Mouse (Mus musculus) hindbrain, embryonic 14.5 days (tissue): ENCODE results near the gene Psmb6. TPM values are rescaled to one million over a fixed set of nuclear protein-coding genes. Genes with fewer than 3 reads are reported as not detected.

Experiments
- ATAC-seq: fragments of 200-750 bp; cut with Nextera tagmentation; 2 replicates; pipeline ENCODE4 v1.8.0; 2017; ENCODE audit warnings: moderate number of reproducible peaks, mild to moderate bottlenecking, moderate TSS enrichment, moderate library complexity; ENCODE audit not compliant: low FRiP score
- DNase-seq: peaks from one replicate; pipeline ENCODE4 v3.0.0-alpha.2; 2015; ENCODE audit warnings: low spot score
- H3K27ac ChIP-seq: fragments of 300-500 bp; sonication (generic); 2 replicates; pipeline ENCODE4 v1.5.1; 2014; ENCODE audit warnings: mild to moderate bottlenecking, moderate library complexity
- H3K27me3 ChIP-seq: fragments of 300-500 bp; sonication (generic); 2 replicates; pipeline ENCODE4 v1.6.1; 2014; ENCODE audit warnings: mild to moderate bottlenecking, low read length, mixed read lengths; ENCODE audit not compliant: control insufficient read depth, insufficient read depth
- H3K36me3 ChIP-seq: fragments of 300-500 bp; sonication (generic); replicated peaks from 2 replicates; pipeline ENCODE4 v1.6.1; 2014; ENCODE audit not compliant: control insufficient read depth, insufficient read depth
- H3K4me1 ChIP-seq: fragments of 300-500 bp; sonication (generic); replicated peaks from 2 replicates; pipeline ENCODE4 v1.6.1; 2014; ENCODE audit warnings: antibody characterized with exemption, low read length, mixed read lengths; ENCODE audit not compliant: control insufficient read depth, insufficient read depth
- H3K4me2 ChIP-seq: fragments of 300-500 bp; sonication (generic); replicated peaks from 2 replicates; pipeline ENCODE4 v1.6.1; 2014; ENCODE audit warnings: mild to moderate bottlenecking, moderate library complexity
- H3K4me3 ChIP-seq: fragments of 300-500 bp; sonication (generic); replicated peaks from 2 replicates; pipeline ENCODE4 v1.5.1; 2014; ENCODE audit warnings: mild to moderate bottlenecking, low read length
- H3K9ac ChIP-seq: fragments of 300-500 bp; sonication (generic); 2 replicates; pipeline ENCODE4 v1.6.1; 2014
- H3K9me3 ChIP-seq: fragments of 300-500 bp; sonication (generic); 2 replicates; pipeline ENCODE4 v1.6.1; 2016; ENCODE audit warnings: low read length; ENCODE audit not compliant: control insufficient read depth
- WGBS: fragments of 180-500 bp; shearing (Covaris S2); extraction: QIAGEN DNeasy Blood & Tissue Kit; methylation state at CpG from one replicate; pipeline ENCODE4 v1.1.7; 2014; 5-methylcytosine and 5-hydroxymethylcytosine counted together
- polyA plus RNA-seq: library from polyadenylated mRNA; unstranded; fragments of >200 nt; fragmentation: Nextera tagmentation; extraction: Ambion mirVana; gene quantifications from 2 replicates; pipeline ENCODE4 v1.2.1, GENCODE M21; 2014

Psmb6 gene
- polyA plus RNA-seq, 1 experiment from 2014 or later = 789 TPM

DNA sequence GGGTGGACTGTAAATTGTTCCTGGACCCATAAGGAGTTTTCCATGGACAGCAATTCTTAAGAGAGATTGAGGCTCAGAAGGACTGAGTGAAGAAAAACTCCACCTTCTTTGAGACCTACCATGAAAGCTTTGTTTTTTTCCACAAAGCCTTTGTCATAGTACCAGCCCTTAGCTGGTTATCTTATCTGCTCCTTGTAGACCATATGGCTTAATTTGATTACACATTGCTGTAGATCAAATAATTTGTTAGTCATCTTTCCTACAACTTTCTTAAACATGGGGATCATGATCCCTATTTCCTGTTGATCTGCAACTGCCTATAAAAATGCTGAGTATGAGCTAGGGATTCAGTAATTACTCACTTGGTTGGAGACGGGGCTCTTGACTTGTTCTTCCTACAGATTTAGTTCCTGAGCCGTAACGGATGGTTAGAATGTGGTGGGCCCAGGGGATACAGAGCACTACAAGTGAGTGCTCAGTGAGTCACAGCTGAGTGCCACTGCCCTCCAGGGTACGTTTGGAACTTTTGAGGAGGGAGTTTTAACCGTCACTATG, 47.3 kb downstream of the Psmb6 start:
- Histone ChIP-seq H3K9me3 (no peaks in the 10 kb centered on the region), H3K4me3 (no peak overlapping the region), H3K27ac (no peak overlapping the region), H3K36me3 (0 out of 2 replicates have a peak, but pooled peaks cover 7% of the 10 kb centered on the region), H3K9ac (no peak overlapping the region), H3K4me2 (no peak overlapping the region), H3K4me1 (peaks cover 16% of the 10 kb centered on the region; the same call in 1 of the 2 replicates), H3K27me3 (no peaks in the 10 kb centered on the region)
- 54% methylated on average over 5 of the region's 5 CpGs for WGBS
- DNase-seq = no peak
- no peak for ATAC-seq

DNA sequence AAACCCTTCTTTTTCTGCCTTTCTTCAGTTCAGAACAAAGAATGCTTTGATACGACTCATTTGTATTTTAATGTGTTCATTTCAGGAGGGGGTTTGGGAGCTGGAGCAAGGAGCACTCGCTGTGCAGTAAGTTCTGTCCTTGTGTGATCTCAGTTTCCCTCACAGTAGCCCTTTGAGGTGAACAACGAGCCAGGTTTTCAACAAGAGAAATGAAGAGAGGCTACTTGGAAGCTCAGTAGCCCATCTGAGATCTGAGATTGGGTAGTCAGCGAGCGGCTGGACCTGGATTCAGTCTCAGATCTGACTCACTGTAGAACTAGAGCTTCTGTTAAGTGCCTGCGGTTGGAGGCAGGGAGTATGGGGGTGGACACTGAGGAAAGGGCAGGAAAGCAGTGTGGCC, 48.7 kb downstream of the Psmb6 start:
- H3K4me2 ChIP-seq = no peak overlapping the region
- no peak overlapping the region for H3K27ac ChIP-seq
- H3K4me3 ChIP-seq = no peak overlapping the region
- no peak overlapping the region for H3K9ac ChIP-seq
- H3K27me3 ChIP-seq = no peaks in the 10 kb centered on the region
- ATAC-seq (no peak), DNase-seq (no peak)
- WGBS = 54% methylated on average over 6 of the region's 6 CpGs
- no peaks in the 10 kb centered on the region for H3K9me3 ChIP-seq
- peaks cover 24% of the 10 kb centered on the region for H3K4me1 ChIP-seq
- no peaks in the 10 kb centered on the region for H3K36me3 ChIP-seq

DNA sequence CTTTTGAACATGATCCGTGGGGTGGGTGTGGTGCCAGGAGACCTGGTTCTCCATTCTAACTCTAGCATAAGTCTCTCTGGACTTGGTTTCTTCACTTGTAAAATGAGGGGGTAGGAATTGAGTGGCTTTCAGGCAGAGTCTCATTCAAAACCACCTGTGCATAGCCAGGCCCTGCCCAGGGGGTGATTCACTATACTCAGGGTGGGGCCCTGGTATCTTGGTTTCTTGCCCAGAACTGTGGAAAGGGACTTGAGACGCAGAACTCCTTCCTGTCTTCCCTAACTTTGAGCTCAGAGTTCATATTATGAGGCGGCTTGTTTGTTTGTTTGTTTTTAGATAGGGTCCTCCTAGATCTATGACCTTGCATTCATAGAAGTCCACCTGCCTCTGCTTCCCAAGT, 52.0 kb downstream of the Psmb6 start:
- Histone ChIP-seq H3K4me3 (no peak overlapping the region), H3K36me3 (no peaks in the 10 kb centered on the region), H3K4me2 (no peak overlapping the region), H3K9me3 (no peaks in the 10 kb centered on the region), H3K4me1 (peaks cover 20% of the 10 kb centered on the region), H3K27ac (no peak overlapping the region), H3K27me3 (no peaks in the 10 kb centered on the region), H3K9ac (no peak overlapping the region)
- DNase-seq (no peak), ATAC-seq (no peak)
- 87% methylated on average over 3 of the region's 3 CpGs for WGBS

Other genes with a start within 250 kb of the Psmb6 start
- not detected in 2 replicates for gene Alox12e, start 202.7 kb upstream of the Psmb6 start, polyA plus RNA-seq
- 0.11 TPM in 1 of 2 replicates, not detected in the other for gene Alox15, start 173.3 kb upstream of the Psmb6 start, polyA plus RNA-seq
- 29.9 and 33.0 TPM in 2 replicates for gene Pelp1, start 115.3 kb upstream of the Psmb6 start, polyA plus RNA-seq
- gene Arrb2, start 92.7 kb upstream of the Psmb6 start, polyA plus RNA-seq = 55.9 and 61.2 TPM in 2 replicates
- 41.8 and 45.8 TPM in 2 replicates for gene Med11, start 73.4 kb upstream of the Psmb6 start, polyA plus RNA-seq
- 0.50 and 0.95 TPM in 2 replicates for gene Zmynd15, start 65.9 kb upstream of the Psmb6 start, polyA plus RNA-seq
- gene Cxcl16, start 65.4 kb upstream of the Psmb6 start, polyA plus RNA-seq = 7.8 and 10.2 TPM in 2 replicates
- gene Tm4sf5, start 20.1 kb upstream of the Psmb6 start, polyA plus RNA-seq = 2.9 and 3.0 TPM in 2 replicates
- gene Vmo1, start 10.8 kb upstream of the Psmb6 start, polyA plus RNA-seq = not detected in 2 replicates
- 0.27 and 0.28 TPM in 2 replicates for gene Gltpd2, start 6.2 kb upstream of the Psmb6 start, polyA plus RNA-seq
- not detected in 2 replicates for gene Gm40193, start 7.6 kb downstream of the Psmb6 start, polyA plus RNA-seq
- 14.2 and 16.4 TPM in 2 replicates for gene Pld2, start 14.7 kb downstream of the Psmb6 start, polyA plus RNA-seq
- gene Mink1, start 37.5 kb downstream of the Psmb6 start, polyA plus RNA-seq = 19.5 and 21.5 TPM in 2 replicates
- not detected in 2 replicates for gene 4930544D05Rik, start 90.5 kb downstream of the Psmb6 start, polyA plus RNA-seq
- not detected in 2 replicates for gene Chrne, start 93.8 kb downstream of the Psmb6 start, polyA plus RNA-seq
- 0.29 and 0.43 TPM in 2 replicates for gene Gp1ba, start 113.8 kb downstream of the Psmb6 start, polyA plus RNA-seq
- gene Rnf167, start 121.9 kb downstream of the Psmb6 start, polyA plus RNA-seq = 90.6 and 93.4 TPM in 2 replicates
- 158 TPM in 2 replicates for gene Slc25a11, start 122.1 kb downstream of the Psmb6 start, polyA plus RNA-seq
- gene Pfn1, start 129.3 kb downstream of the Psmb6 start, polyA plus RNA-seq = 662 and 703 TPM in 2 replicates
- gene Eno3, start 131.8 kb downstream of the Psmb6 start, polyA plus RNA-seq = 6.4 and 7.8 TPM in 2 replicates
- 94.8 and 115 TPM in 2 replicates for gene Spag7, start 144.0 kb downstream of the Psmb6 start, polyA plus RNA-seq
- 24.2 and 26.1 TPM in 2 replicates for gene Camta2, start 162.7 kb downstream of the Psmb6 start, polyA plus RNA-seq
- 1.4 and 1.9 TPM in 2 replicates for gene Inca1, start 174.8 kb downstream of the Psmb6 start, polyA plus RNA-seq
- 4.9 and 6.8 TPM in 2 replicates for gene Kif1c, start 175.2 kb downstream of the Psmb6 start, polyA plus RNA-seq
- gene Zfp3, start 238.8 kb downstream of the Psmb6 start, polyA plus RNA-seq = 16.9 and 18.1 TPM in 2 replicates